Mouse (Mus musculus): ENCODE results near the gene Arl6ip5. TPM values are rescaled to one million over a fixed set of nuclear protein-coding genes. Genes with fewer than 3 reads are reported as not detected.

Arl6ip5 gene
- polyA plus RNA-seq, 1 experiment from 2014 or later, result 126 TPM

DNA sequence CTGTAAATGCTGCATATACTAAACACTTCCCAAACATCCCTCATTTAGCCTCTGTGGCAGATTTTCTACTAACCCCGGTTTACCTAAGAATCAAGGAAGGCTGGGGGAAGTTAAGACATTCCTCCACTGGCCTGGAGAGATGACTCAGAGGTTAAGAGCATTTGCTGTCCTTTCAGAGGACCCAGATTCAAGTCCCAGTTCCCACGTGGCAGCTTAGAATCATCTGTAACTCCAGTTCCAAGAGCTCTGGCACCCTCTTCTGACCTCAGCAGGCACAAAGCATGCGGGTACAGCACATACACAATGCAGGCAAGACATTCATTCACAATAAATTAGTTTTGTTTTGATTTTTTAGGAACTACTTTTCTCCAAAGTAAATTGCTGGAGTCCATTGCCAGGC lies 1.3 kb upstream of the Arl6ip5 start:
- WGBS, result 47% methylated on average over 3 of the region's 3 CpGs
- Histone ChIP-seq H3K4me2 (no peak overlapping the region), H3K4me3 (no peak overlapping the region), H3K27me3 (no peaks in the 10 kb centered on the region), H3K9me3 (no peaks in the 10 kb centered on the region), H3K9ac (no peak overlapping the region), H3K4me1 (replicated peaks) (peaks cover 43% of the 10 kb centered on the region), H3K36me3 (no peaks in the 10 kb centered on the region), H3K27ac (replicated peaks) (no peak overlapping the region)
- no peak for ATAC-seq (ENCODE audit: low read depth)

DNA sequence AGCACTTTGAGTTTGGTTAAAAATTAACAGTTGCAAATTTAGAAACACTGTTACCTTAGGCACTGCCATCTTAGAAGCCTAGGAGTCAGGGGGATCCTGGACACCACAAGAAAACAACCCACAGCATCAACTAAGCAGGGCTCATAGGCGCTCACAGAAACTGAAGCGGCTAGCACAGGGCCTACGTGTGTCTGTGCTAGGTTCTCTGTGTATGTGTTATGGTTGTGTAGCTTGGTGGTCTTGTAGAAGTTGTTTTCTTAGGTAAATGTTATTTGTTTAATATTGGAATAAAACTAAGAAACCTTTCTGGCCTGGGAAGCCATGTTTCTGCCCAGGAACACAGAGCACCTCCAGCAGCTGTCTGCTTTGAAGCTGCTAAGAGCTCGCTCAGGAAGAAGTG lies 738 bp upstream of the Arl6ip5 start:
- no peaks in the 10 kb centered on the region for H3K9me3 ChIP-seq
- H3K36me3 ChIP-seq, result peaks cover 4% of the 10 kb centered on the region
- H3K4me1 ChIP-seq (replicated peaks), result peaks cover 40% of the 10 kb centered on the region
- H3K9ac ChIP-seq, result no peak overlapping the region
- WGBS, result 86% methylated on average over 4 of the region's 4 CpGs
- H3K4me2 ChIP-seq, result no peak overlapping the region
- H3K4me3 ChIP-seq, result no peak overlapping the region
- ATAC-seq (ENCODE audit: low read depth), result no peak
- no peak overlapping the region for H3K27ac ChIP-seq (replicated peaks)
- no peaks in the 10 kb centered on the region for H3K27me3 ChIP-seq

- no peaks in the 10 kb centered on the region for H3K9me3 ChIP-seq
- H3K27me3 ChIP-seq, result no peaks in the 10 kb centered on the region
- WGBS, result 2% methylated on average over 22 of the region's 22 CpGs
- ATAC-seq (ENCODE audit: low read depth), result peak; percentile 68
- H3K4me2 ChIP-seq, result peak overlapping the region; percentile 79
- peaks cover 40% of the 10 kb centered on the region for H3K4me1 ChIP-seq (replicated peaks)
- H3K27ac ChIP-seq (replicated peaks), result peak overlapping the region; percentile 68
- peak overlapping the region; percentile 87 for H3K9ac ChIP-seq
- peak overlapping the region; percentile 72 for H3K4me3 ChIP-seq
- peaks cover 5% of the 10 kb centered on the region for H3K36me3 ChIP-seq
Measured at GRCm38 (mm10) chr6:97210962-97211601, 593 bp downstream of the Arl6ip5 start.

DNA sequence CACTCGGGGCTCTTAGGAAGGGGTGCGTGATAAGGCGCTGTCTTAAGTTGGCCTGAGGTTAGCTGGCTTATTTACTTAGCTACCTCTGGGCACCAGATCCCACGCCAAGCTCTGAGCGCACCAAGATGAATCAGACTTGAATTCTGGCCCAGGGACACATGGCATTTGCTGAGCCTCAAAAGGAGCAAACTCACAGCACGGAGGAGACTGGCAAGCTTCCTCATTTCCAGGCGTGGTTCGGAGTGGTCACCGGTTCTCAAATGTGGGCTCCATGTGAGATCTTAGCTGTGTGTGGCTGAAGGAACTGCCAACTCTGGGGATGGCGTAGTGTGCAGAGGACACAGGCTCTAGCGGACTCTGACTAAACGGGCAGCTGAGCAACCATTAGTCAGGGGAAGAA lies 1.5 kb downstream of the Arl6ip5 start:
- WGBS, result 77% methylated on average over 12 of the region's 12 CpGs
- H3K27ac ChIP-seq (replicated peaks), result no peak overlapping the region
- H3K4me3 ChIP-seq, result peak overlapping the region; percentile 72
- H3K9me3 ChIP-seq, result no peaks in the 10 kb centered on the region
- H3K9ac ChIP-seq, result peak overlapping the region; percentile 87
- H3K4me1 ChIP-seq (replicated peaks), result peaks cover 40% of the 10 kb centered on the region
- H3K36me3 ChIP-seq, result peaks cover 5% of the 10 kb centered on the region
- H3K4me2 ChIP-seq, result peak overlapping the region; percentile 79
- no peaks in the 10 kb centered on the region for H3K27me3 ChIP-seq
- no peak for ATAC-seq (ENCODE audit: low read depth)

- no peak for ATAC-seq (ENCODE audit: low read depth)
- 79% methylated on average over 4 of the region's 4 CpGs for WGBS
- no peak overlapping the region for H3K4me2 ChIP-seq
Measured at GRCm38 (mm10) chr6:97216154-97216821, 5.8 kb downstream of the Arl6ip5 start.

GRCm38 (mm10) chr6:97220672-97221071 lies 10.2 kb downstream of the Arl6ip5 start:
- Histone ChIP-seq H3K9me3 (no peaks in the 10 kb centered on the region), H3K4me1 (replicated peaks) (peaks cover 15% of the 10 kb centered on the region), H3K9ac (no peak overlapping the region), H3K27me3 (no peaks in the 10 kb centered on the region), H3K27ac (replicated peaks) (no peak overlapping the region), H3K4me2 (no peak overlapping the region), H3K36me3 (peaks cover 6% of the 10 kb centered on the region; the same call in 1 of the 2 replicates), H3K4me3 (no peak overlapping the region)
- 79% methylated on average over 2 of the region's 5 CpGs for WGBS
- ATAC-seq (ENCODE audit: low read depth), result no peak

More at GRCm38 (mm10) chr6:97216154-97216821, 5.8 kb downstream of the Arl6ip5 start:
- Histone ChIP-seq H3K36me3 (peaks cover 5% of the 10 kb centered on the region), H3K9ac (no peak overlapping the region), H3K9me3 (no peaks in the 10 kb centered on the region), H3K4me3 (no peak overlapping the region), H3K27me3 (no peaks in the 10 kb centered on the region), H3K4me1 (replicated peaks) (peaks cover 34% of the 10 kb centered on the region), H3K27ac (replicated peaks) (no peak overlapping the region)

DNA sequence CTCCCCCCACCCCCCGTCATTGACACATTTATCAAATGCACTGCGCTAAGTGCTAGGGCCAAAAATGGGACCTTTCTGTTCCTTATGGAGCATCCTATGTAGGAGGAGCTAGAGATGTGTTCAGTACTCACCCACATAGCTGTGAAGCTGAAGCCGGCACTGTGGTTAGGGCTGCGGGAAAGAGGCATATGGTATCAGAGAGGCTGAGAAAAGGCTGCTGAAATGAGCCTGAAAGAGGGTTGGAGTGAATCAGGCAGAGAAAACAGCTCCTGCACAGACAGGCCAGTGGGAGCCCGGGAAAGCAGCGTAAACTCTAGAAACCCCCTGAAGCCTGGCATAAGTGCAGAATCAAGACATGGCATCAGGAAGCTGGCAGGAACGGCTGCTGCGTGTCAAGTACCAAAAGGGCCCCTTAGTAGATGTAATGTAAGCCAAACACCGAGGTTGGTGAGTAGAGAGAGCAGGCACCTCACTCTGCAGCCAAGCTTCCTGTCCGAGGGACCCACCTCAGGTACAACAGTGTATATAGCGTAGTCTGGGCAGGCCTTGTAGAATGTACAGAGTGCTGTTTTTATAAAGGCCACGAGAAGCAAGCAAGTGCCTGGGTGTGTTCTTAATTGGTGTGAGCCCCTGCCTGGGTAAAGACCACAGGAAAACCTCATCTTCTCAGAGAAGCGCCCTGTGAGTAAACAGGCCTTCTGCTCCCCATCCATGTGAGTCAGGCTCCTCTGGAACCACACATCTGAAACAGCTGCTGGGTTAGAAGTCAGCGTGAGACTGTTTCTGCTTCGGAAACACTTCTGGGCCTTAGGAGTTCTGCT lies 10.9 kb downstream of the Arl6ip5 start:
- WGBS, result 71% methylated on average over 15 of the region's 15 CpGs
- ATAC-seq (ENCODE audit: low read depth), result no peak
- H3K4me2 ChIP-seq, result no peak overlapping the region
- H3K27ac ChIP-seq (replicated peaks), result peak overlapping the region; percentile 56; the same call in 1 of the 2 replicates
- H3K4me3 ChIP-seq, result no peak overlapping the region
- no peaks in the 10 kb centered on the region for H3K9me3 ChIP-seq
- H3K27me3 ChIP-seq, result no peaks in the 10 kb centered on the region
- peaks cover 6% of the 10 kb centered on the region; the same call in 1 of the 2 replicates for H3K36me3 ChIP-seq
- H3K9ac ChIP-seq, result no peak overlapping the region
- H3K4me1 ChIP-seq (replicated peaks), result peaks cover 15% of the 10 kb centered on the region

GRCm38 (mm10) chr6:97222321-97222720 lies 11.8 kb downstream of the Arl6ip5 start:
- WGBS, result 53% methylated on average over 6 of the region's 6 CpGs
- no peaks in the 10 kb centered on the region for H3K27me3 ChIP-seq
- H3K27ac ChIP-seq (replicated peaks), result no peak overlapping the region
- H3K4me3 ChIP-seq, result no peak overlapping the region
- H3K36me3 ChIP-seq, result peaks cover 10% of the 10 kb centered on the region
- no peak for ATAC-seq (ENCODE audit: low read depth)
- H3K4me2 ChIP-seq, result no peak overlapping the region
- peaks cover 15% of the 10 kb centered on the region for H3K4me1 ChIP-seq (replicated peaks)
- H3K9me3 ChIP-seq, result no peaks in the 10 kb centered on the region
- no peak overlapping the region for H3K9ac ChIP-seq

DNA sequence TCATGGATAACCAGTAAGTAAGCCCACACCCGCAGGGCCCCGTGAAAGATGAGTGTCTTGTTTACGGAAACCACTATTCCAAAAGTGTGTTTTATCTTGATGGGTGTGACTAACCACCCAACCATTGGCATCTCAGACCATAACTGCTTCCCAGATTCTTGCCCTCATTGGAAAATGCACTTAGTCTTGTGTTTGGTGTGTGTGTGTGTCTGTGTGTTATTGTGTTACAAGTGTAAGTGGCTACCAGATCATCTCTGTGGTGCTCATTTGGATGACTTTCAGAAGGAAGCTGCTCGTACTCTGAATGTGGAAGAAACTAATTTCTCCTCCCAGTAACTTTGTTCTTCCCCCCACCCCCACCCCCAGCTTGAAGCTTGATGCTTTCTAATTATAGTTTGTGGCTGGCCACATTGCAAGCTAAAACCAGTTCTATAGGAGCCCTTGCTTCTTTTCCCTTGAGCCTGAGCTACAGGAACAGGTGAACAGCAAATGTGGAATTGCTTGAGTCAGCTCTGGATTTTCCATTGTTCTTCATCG lies 12.5 kb downstream of the Arl6ip5 start:
- Histone ChIP-seq H3K9ac (no peak overlapping the region), H3K4me2 (no peak overlapping the region), H3K9me3 (no peaks in the 10 kb centered on the region), H3K27me3 (no peaks in the 10 kb centered on the region), H3K36me3 (peaks cover 12% of the 10 kb centered on the region), H3K4me3 (no peak overlapping the region), H3K27ac (replicated peaks) (no peak overlapping the region), H3K4me1 (replicated peaks) (peaks cover 15% of the 10 kb centered on the region)
- no peak for ATAC-seq (ENCODE audit: low read depth)
- WGBS, result 82% methylated on average over 5 of the region's 5 CpGs

DNA sequence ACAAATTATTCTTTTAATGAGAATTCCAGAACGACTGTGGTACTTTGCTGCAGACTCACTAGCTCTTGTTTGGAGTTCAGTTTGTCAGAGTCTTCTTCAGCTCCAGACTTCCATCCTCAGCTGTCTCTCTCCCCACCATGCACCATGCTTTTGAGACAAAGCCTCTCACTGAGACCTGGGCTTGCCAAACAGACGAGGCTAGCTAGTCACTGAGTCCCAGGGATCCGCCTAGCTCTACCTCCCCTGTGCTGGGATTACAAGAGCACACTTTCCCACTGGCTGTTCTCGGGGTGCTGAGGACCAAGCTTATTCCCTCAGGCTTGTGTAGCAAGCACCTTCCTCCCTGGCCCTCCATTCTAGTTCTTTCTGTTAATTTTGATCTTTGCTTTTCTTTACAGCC lies 13.1 kb downstream of the Arl6ip5 start:
- Histone ChIP-seq H3K36me3 (peaks cover 12% of the 10 kb centered on the region), H3K4me2 (no peak overlapping the region), H3K4me3 (no peak overlapping the region), H3K4me1 (replicated peaks) (peaks cover 15% of the 10 kb centered on the region), H3K27me3 (no peaks in the 10 kb centered on the region), H3K9ac (no peak overlapping the region), H3K27ac (replicated peaks) (no peak overlapping the region), H3K9me3 (no peaks in the 10 kb centered on the region)
- WGBS, result 81% methylated on average over 4 of the region's 4 CpGs
- no peak for ATAC-seq (ENCODE audit: low read depth)

DNA sequence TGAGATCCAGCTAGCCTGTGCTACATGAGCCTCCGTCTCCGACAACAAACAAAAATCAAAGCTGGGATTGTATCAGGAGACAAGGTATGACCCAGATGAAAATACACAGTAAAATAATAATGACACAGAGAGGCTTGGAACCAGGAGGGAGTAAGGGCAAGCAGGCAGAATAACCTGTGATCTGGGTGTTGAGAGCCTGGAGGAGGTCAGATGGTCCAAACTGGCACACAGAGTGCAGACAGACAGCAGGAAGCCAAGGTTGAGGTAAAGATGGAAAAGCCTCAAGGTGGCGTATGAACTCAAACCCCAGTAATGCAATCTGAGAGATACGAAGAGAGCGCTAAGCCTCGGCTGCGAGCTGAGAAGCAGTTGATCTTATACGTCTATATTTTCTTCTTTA lies 14.0 kb downstream of the Arl6ip5 start:
- H3K4me3 ChIP-seq, result no peak overlapping the region
- 93% methylated on average over 8 of the region's 8 CpGs for WGBS
- H3K9ac ChIP-seq, result no peak overlapping the region
- peaks cover 17% of the 10 kb centered on the region for H3K36me3 ChIP-seq
- ATAC-seq (ENCODE audit: low read depth), result no peak
- H3K9me3 ChIP-seq, result no peaks in the 10 kb centered on the region
- H3K4me2 ChIP-seq, result no peak overlapping the region
- H3K27me3 ChIP-seq, result no peaks in the 10 kb centered on the region
- no peak overlapping the region for H3K27ac ChIP-seq (replicated peaks)
- peaks cover 15% of the 10 kb centered on the region for H3K4me1 ChIP-seq (replicated peaks)

GRCm38 (mm10) chr6:97226083-97226491 lies 15.6 kb downstream of the Arl6ip5 start:
- Histone ChIP-seq H3K4me3 (no peak overlapping the region), H3K9ac (no peak overlapping the region; the same call in 1 of the 2 replicates), H3K36me3 (peaks cover 29% of the 10 kb centered on the region), H3K4me2 (no peak overlapping the region), H3K27ac (replicated peaks) (peak overlapping the region; percentile 61), H3K4me1 (replicated peaks) (peaks cover 14% of the 10 kb centered on the region), H3K9me3 (no peaks in the 10 kb centered on the region), H3K27me3 (no peaks in the 10 kb centered on the region)
- WGBS, result 25% methylated on average over 1 of the region's 1 CpGs
- peak; percentile 59 for ATAC-seq (ENCODE audit: low read depth)

Measured in neural tube, embryonic 13.5 days (tissue).